Mouse (Mus musculus) lung, adult 2 months (tissue): ENCODE results near the gene Ppp1r16b.

Source experiments
- CTCF ChIP-seq: fragments of 200-500 bp; IDR thresholded peaks from 2 replicates; pipeline ENCODE4 v1.5.1; 2011; ENCODE audit warnings: mild to moderate bottlenecking, low read length, control low read depth; ENCODE audit not compliant: insufficient read depth
- POLR2A ChIP-seq: fragments of 200-500 bp; IDR thresholded peaks from 2 replicates; pipeline ENCODE4 v1.6.1; 2011; ENCODE audit warnings: low read depth, mild to moderate bottlenecking, control low read depth, low read length, borderline replicate concordance; ENCODE audit errors: extremely low read depth

DNA sequence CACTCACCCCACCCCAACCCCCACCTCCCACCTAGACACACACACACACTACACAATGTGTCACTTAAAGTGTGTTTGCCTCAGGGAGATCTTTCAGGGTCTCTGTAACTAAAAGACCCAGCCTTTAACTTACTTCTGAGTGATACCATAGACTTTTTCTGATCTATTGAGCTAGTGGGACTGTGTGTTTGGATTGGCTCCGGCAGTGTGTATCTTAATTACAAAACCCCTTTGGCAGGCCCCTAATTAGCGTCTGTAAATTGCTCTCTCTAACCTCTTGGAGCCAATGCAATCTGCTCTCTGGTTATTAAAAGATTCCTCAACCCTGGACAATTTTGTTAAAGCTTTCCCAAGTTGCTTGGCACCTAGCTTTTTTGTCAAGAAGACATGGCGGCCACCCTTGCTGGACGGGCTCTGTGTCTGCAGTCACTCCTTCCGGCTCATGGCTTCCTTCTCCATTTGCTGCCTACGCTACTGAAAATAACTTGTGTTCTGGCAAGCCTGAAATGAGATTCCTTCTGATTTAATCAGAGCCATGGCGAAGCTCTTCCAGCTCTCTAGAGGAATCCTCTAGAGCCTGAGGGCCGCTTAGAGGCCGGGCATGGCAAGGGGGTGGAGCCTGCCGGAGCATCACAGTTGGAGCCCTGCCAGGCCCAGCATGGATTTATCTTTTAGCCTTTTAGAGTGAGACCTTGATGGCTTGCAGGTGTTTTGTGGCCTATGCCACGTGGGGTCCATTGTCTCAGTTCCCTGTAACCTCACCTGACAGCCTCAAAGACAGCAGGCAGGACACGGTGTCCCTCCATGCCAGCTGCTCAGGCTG lies 46.9 kb downstream of the Ppp1r16b start:
- TF ChIP-seq POLR2A (no peak), CTCF (no peak)
